13 mouse cellular contexts compared by ENCODE assay signal in genomic region chr17:8506726-8507125, GRCm38 (mm10). TPM values are rescaled to one million over a fixed set of nuclear protein-coding genes. Genes with fewer than 3 reads are reported as not detected.
DNase-seq lines count a peak whose midpoint lies in the region; ATAC-seq and TF ChIP-seq lines count a peak whose summit lies in the region.
"Had no signal": no experiment of that assay in that cellular context is flagged by ENCODE, and none has a peak within 500 bp of the region (broad histone marks: within the 10 kb centered on the region; RNA-seq: fewer than 3 reads in every experiment).

No protein-coding gene starts in this region.

- WGBS in limb, embryonic 10.5 days: 58% methylated on average over 6 of the region's 6 CpGs
- WGBS in intestine, postnatal 0 days: 59% methylated on average over 6 of the region's 6 CpGs

- H3K9me3 ChIP-seq in MEL (replicated peaks; ENCODE audit: insufficient read depth, low read length): no peaks in the 10 kb centered on the region
- no peaks in the 10 kb centered on the region for H3K9me3 ChIP-seq in limb, embryonic 10.5 days (replicated peaks)
- H3K9me3 ChIP-seq in intestine, postnatal 0 days (ENCODE audit: control insufficient read depth): no peaks in the 10 kb centered on the region
- H3K9me3 ChIP-seq: embryonic facial prominence, embryonic 15.5 days; heart, embryonic 13.5 days; neural tube, embryonic 15.5 days had no signal

- no peak overlapping the region for H3K4me3 ChIP-seq in MEL (ENCODE audit: control insufficient read depth in 1 of 2, insufficient read depth in 1 of 2, low read depth in 2 of 2, low read length in 2 of 2)
- H3K4me3 ChIP-seq in limb, embryonic 10.5 days: no peak overlapping the region
- H3K4me3 ChIP-seq in intestine, postnatal 0 days (ENCODE audit: low read depth, low read length): no peak overlapping the region
- H3K4me3 ChIP-seq: myocyte had no signal

- H3K4me2 ChIP-seq in intestine, postnatal 0 days (replicated peaks; ENCODE audit: low read depth): no peak overlapping the region

- H3K9ac ChIP-seq in MEL (ENCODE audit: control insufficient read depth, low read depth, low read length, poor library complexity, severe bottlenecking): peak overlapping the region; percentile 12; the same call in 1 of the 2 replicates
- no peak overlapping the region for H3K9ac ChIP-seq in intestine, postnatal 0 days (ENCODE audit: low read depth, low read length)
- H3K9ac ChIP-seq: embryonic facial prominence, embryonic 15.5 days had no signal

- peaks cover 9 to 40% of the 10 kb centered on the region in 2 experiments for H3K4me1 ChIP-seq in MEL (ENCODE audit: control insufficient read depth in 1 of 2, insufficient read depth in 2 of 2, low read length in 2 of 2)
- H3K4me1 ChIP-seq in limb, embryonic 10.5 days: peaks cover 37% of the 10 kb centered on the region
- no peaks in the 10 kb centered on the region for H3K4me1 ChIP-seq in intestine, postnatal 0 days (replicated peaks; ENCODE audit: control insufficient read depth, insufficient read depth, low read length)

- TF ChIP-seq CTCF in MEL (IDR thresholded peaks at IDR 0.05 in 2 of 3, conservative IDR thresholded peaks at IDR 0.05 in 1 of 3; ENCODE audit: control insufficient read depth in 1 of 3, insufficient read depth in 1 of 3, low read depth in 2 of 3, low read length in 3 of 3, poor library complexity in 1 of 3, severe bottlenecking in 1 of 3): no peak
- no peak for TF ChIP-seq CTCF in intestine, postnatal 0 days (IDR thresholded peaks at IDR 0.05; ENCODE audit: low read depth)

- TF ChIP-seq RAD21 in MEL (IDR thresholded peaks at IDR 0.05; ENCODE audit: low read depth, low read length): no peak

- H3K27me3 ChIP-seq in MEL (ENCODE audit: control insufficient read depth in 1 of 2, insufficient read depth in 2 of 2, low read length in 2 of 2): no peaks in the 10 kb centered on the region
- H3K27me3 ChIP-seq in limb, embryonic 10.5 days (ENCODE audit: low read depth, poor library complexity, severe bottlenecking): peaks cover 41% of the 10 kb centered on the region
- H3K27me3 ChIP-seq in intestine, postnatal 0 days (replicated peaks; ENCODE audit: control insufficient read depth, insufficient read depth, low read length): no peaks in the 10 kb centered on the region; the same call in 1 of the 2 replicates

- no peaks in the 10 kb centered on the region; the same call in 1 of the 2 replicates for H3K79me2 ChIP-seq in MEL (ENCODE audit: control insufficient read depth, insufficient read depth, low read length, poor library complexity)

- DNase-seq in frontal cortex, postnatal 25 days (ENCODE audit: low spot score in 2 of 2): no peak
- peak; percentile 35 to 55 for DNase-seq in left cerebral cortex, adult 18-20 months (ENCODE audit: low spot score in 2 of 2)
- DNase-seq in left cerebral cortex, postnatal 10 days (ENCODE audit: extremely low spot score in 1 of 2, low spot score in 2 of 2): no peak
- DNase-seq in MEL (ENCODE audit: low read depth, low spot score): no peak
- DNase-seq in limb, embryonic 10.5 days (ENCODE audit: low spot score): no peak
- DNase-seq in ovary, postnatal 36 days (ENCODE audit: low spot score): no peak

- intact Hi-C loops in left cerebral cortex, postnatal 10 days (cut with DNase I): no loop called here

- no peak for TF ChIP-seq POLR2A in MEL (IDR thresholded peaks at IDR 0.05; ENCODE audit: control insufficient read depth in 1 of 2, insufficient read depth in 1 of 2, low read depth in 1 of 2, low read length in 2 of 2, poor library complexity in 1 of 2)

- H3K27ac ChIP-seq in MEL (ENCODE audit: control insufficient read depth, low read depth, low read length): peak overlapping the region; percentile 58; the same call in 1 of the 2 replicates
- H3K27ac ChIP-seq in limb, embryonic 10.5 days: peak overlapping the region; percentile 15; the same call in 1 of the 2 replicates
- no peak overlapping the region for H3K27ac ChIP-seq in intestine, postnatal 0 days (ENCODE audit: low read depth, low read length)
- H3K27ac ChIP-seq: kidney, postnatal 0 days had no signal

- TF ChIP-seq EP300 in MEL (IDR thresholded peaks at IDR 0.05; ENCODE audit: low read depth in 1 of 2, low read length in 2 of 2): no peak

- ATAC-seq in frontal cortex, adult (ENCODE audit: low TSS enrichment): peak; percentile 38
- no peak for ATAC-seq in intestine, postnatal 0 days

- peaks cover 0 to 39% of the 10 kb centered on the region in 2 experiments; a peak in 2 of 4 replicates for H3K36me3 ChIP-seq in MEL (ENCODE audit: control insufficient read depth in 1 of 2, insufficient read depth in 2 of 2, low read length in 2 of 2)
- H3K36me3 ChIP-seq in limb, embryonic 10.5 days: no peaks in the 10 kb centered on the region
- no peaks in the 10 kb centered on the region for H3K36me3 ChIP-seq in intestine, postnatal 0 days (ENCODE audit: control insufficient read depth, insufficient read depth)
- H3K36me3 ChIP-seq: embryonic facial prominence, embryonic 15.5 days; heart, embryonic 13.5 days; neural tube, embryonic 15.5 days had no signal

TF ChIP-seq in MEL, 35 proteins besides CTCF, POLR2A, EP300 and RAD21:
- TF ChIP-seq ZMIZ1 (IDR thresholded peaks at IDR 0.05; ENCODE audit: low read depth, low read length) (no peak), UBTF (IDR thresholded peaks at IDR 0.05; ENCODE audit: borderline replicate concordance, insufficient read depth, low read depth, low read length) (no peak), POLR2AphosphoS2 (IDR thresholded peaks at IDR 0.05; ENCODE audit: low read length) (no peak), MAX (IDR thresholded peaks at IDR 0.05; ENCODE audit: low read length) (no peak), NELFE (IDR thresholded peaks at IDR 0.05; ENCODE audit: low read depth, low read length) (no peak), MAFK (IDR thresholded peaks at IDR 0.05; ENCODE audit: borderline replicate concordance, low read depth, low read length) (no peak), E2F4 (IDR thresholded peaks at IDR 0.05; ENCODE audit: borderline replicate concordance, low read depth, low read length) (no peak), TBP (IDR thresholded peaks at IDR 0.05; ENCODE audit: low read depth, low read length) (no peak), RCOR1 (IDR thresholded peaks at IDR 0.05; ENCODE audit: low read depth, low read length) (no peak), TCF12 (IDR thresholded peaks at IDR 0.05; ENCODE audit: low read depth, low read length) (no peak), MAZ (IDR thresholded peaks at IDR 0.05; ENCODE audit: low read depth, low read length) (no peak), CHD1 (IDR thresholded peaks at IDR 0.05; ENCODE audit: low read depth, low read length) (no peak), POLR2AphosphoS5 (IDR thresholded peaks at IDR 0.05; ENCODE audit: borderline replicate concordance, low read depth, low read length) (no peak), USF1 (IDR thresholded peaks at IDR 0.05; ENCODE audit: low read depth, low read length) (no peak), MYC (IDR thresholded peaks at IDR 0.05; ENCODE audit: low read depth, low read length) (no peak), ETS1 (IDR thresholded peaks at IDR 0.05; ENCODE audit: low read depth, low read length) (no peak), GABPA (IDR thresholded peaks at IDR 0.05; ENCODE audit: low read depth, low read length) (no peak), USF2 (IDR thresholded peaks at IDR 0.05; ENCODE audit: borderline replicate concordance in 1 of 2, insufficient read depth in 1 of 2, low read depth in 1 of 2, low read length in 2 of 2) (no peak), ZC3H11A (IDR thresholded peaks at IDR 0.05; ENCODE audit: low read depth, low read length) (no peak), HCFC1 (IDR thresholded peaks at IDR 0.05; ENCODE audit: low read depth, low read length) (no peak)

RNA-seq across cellular contexts. Expression of gene Pde10a, which starts 18.4 kb away (rescaled TPM):
- total RNA-seq in left cerebral cortex, adult 18-20 months (2021): 100 to 1,000 TPM in 1 of 2 experiments, 10 to 100 TPM in 1; 82.9 to 134 TPM
- total RNA-seq in left cerebral cortex, postnatal 10 days (2021): 10 to 100 TPM; 59.0 to 83.7 TPM
- total RNA-seq in MEL (2012; rRNA removed): 2.8 and 3.1 TPM in 2 replicates
- 1 to 10 TPM in 1 of 2 experiments, not detected in 1; 6.9 TPM for polyA plus RNA-seq in MEL (2012; ENCODE audit: insufficient read depth in 1 of 2, insufficient read length in 2 of 2, low read depth in 1 of 2, low replicate concordance in 2 of 2, missing spikeins in 1 of 2)
- 1.6 and 1.9 TPM in 2 replicates for polyA plus RNA-seq in limb, embryonic 10.5 days (2016; fragmentation: Nextera tagmentation; extraction: Ambion mirVana)
- polyA plus RNA-seq in intestine, postnatal 0 days (2015; fragmentation: Nextera tagmentation; extraction: Ambion mirVana): 0.47 and 0.84 TPM in 2 replicates

Comparison
In these comparisons a context has a peak if more than half of its experiments do, and no peak if none do; other contexts are left out.
1. DNase-seq: peak in left cerebral cortex, adult 18-20 months (2 of 2); none in frontal cortex, postnatal 25 days (0 of 2), left cerebral cortex, postnatal 10 days (0 of 2), MEL (single experiment), limb, embryonic 10.5 days (single experiment) and ovary, postnatal 36 days (single experiment).
2. RNA of gene Pde10a, which starts 18.4 kb away (total RNA-seq): 82.9 to 134 TPM in left cerebral cortex, adult 18-20 months and 59.0 to 83.7 TPM in left cerebral cortex, postnatal 10 days; 2.8 to 3.1 TPM in MEL; every median in the first group is over 10 times any median in the second.